ENCODE assay signal across 12 mouse cellular contexts in the genomic region with DNA sequence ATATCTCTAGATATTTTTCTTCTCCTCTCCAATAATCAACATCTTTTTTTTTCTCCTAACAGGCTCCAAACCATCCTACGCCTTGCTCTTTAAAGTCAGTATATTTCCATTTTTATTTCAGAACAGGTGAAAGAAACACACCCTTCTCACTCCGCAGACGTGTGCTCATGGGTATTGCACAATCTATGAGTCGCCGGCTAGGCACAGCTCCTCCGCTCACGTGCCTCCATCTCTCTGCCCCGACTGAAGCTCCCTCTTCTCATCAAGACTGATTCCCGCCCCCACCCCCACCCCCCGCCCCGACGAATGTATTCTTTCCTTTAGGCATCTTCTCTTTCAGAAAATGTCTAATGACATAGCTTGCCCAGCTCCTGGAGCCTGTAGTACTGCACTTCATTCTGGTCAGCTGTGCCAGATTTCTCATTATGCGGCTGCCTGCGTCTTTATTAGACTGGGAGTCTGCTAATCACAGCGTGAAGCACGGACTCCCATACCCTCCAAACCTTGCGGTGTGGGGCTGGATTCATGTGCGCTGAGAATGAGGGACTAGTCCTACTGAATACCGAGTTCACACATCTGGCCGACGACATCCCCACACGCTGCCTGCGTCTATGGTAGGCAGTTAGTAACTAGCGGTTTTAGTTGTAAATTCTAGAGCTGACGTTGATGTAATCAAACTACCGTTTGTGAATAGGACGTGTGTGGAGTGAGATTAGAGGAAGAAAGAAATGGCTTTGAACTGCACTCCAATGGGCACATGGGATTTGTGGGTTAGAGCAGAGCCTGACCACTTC.
DNase-seq lines count a peak whose midpoint lies in the region; ATAC-seq and TF ChIP-seq lines count a peak whose summit lies in the region.
"Had no signal": no experiment of that assay in that cellular context is flagged by ENCODE, and none has a peak within 500 bp of the region (broad histone marks: within the 10 kb centered on the region; RNA-seq: fewer than 3 reads in every experiment).

No protein-coding gene starts in this region.

- H3K4me1 ChIP-seq in lung, embryonic 15.5 days = no peaks in the 10 kb centered on the region
- no peaks in the 10 kb centered on the region for H3K4me1 ChIP-seq in forebrain, postnatal 0 days (ENCODE audit: insufficient read depth)

- WGBS in lung, embryonic 15.5 days = 72% methylated on average over 27 of the region's 27 CpGs
- WGBS in forebrain, postnatal 0 days = 40% methylated on average over 27 of the region's 27 CpGs

- no peaks in the 10 kb centered on the region for H3K9me3 ChIP-seq in lung, embryonic 15.5 days
- no peaks in the 10 kb centered on the region for H3K9me3 ChIP-seq in forebrain, postnatal 0 days (ENCODE audit: low read length)

- H3ac ChIP-seq in myocyte (ENCODE audit: control insufficient read depth, insufficient read length) = no peak overlapping the region

- no peaks in the 10 kb centered on the region for H3K36me3 ChIP-seq in lung, embryonic 15.5 days
- H3K36me3 ChIP-seq in forebrain, postnatal 0 days (ENCODE audit: insufficient read depth) = no peaks in the 10 kb centered on the region
- no peaks in the 10 kb centered on the region for H3K36me3 ChIP-seq in myocyte (ENCODE audit: control insufficient read depth, insufficient read depth)

- no peak overlapping the region for H3K4me3 ChIP-seq in lung, embryonic 15.5 days
- peak overlapping the region; percentile 12; the same call in 1 of the 2 replicates for H3K4me3 ChIP-seq in forebrain, postnatal 0 days (ENCODE audit: low read depth, low read length)
- no peak overlapping the region for H3K4me3 ChIP-seq in myocyte

- no peak for ATAC-seq in lung, embryonic 15.5 days (ENCODE audit: borderline replicate concordance, extremely low read depth, low FRiP score, low TSS enrichment)
- ATAC-seq in forebrain, postnatal 0 days = peak; percentile 34; the same call in 1 of the 2 replicates
- ATAC-seq: activated CD4-positive, CD25-positive, alpha-beta regulatory T cell, adult 4 months had no signal

- DNase-seq in lung, postnatal 36 days = no peak
- DNase-seq in forebrain, postnatal 0 days = peak; percentile 31
- peak; percentile 5 to 8 for DNase-seq in layer of hippocampus, postnatal 14 days (ENCODE audit: low spot score in 2 of 2)
- DNase-seq in cerebellum, adult 11-12 months = no peak
- no peak for DNase-seq in heart, postnatal 4 days
- DNase-seq in urinary bladder, postnatal 36 days (ENCODE audit: low spot score in 2 of 2) = no peak
- DNase-seq: cerebellum, adult 9-11 months; heart, postnatal 14 days; lung, postnatal 4 days had no signal

- no peak overlapping the region for H3K4me2 ChIP-seq in lung, embryonic 15.5 days
- H3K4me2 ChIP-seq in forebrain, postnatal 0 days (ENCODE audit: low read depth) = peak overlapping the region; percentile 44
- no peak overlapping the region for H3K4me2 ChIP-seq in myocyte (ENCODE audit: low read depth)

- no peaks in the 10 kb centered on the region for H3K79me2 ChIP-seq in myocyte (ENCODE audit: control insufficient read depth, insufficient read depth)

- TF ChIP-seq CTCF in forebrain, postnatal 0 days (IDR thresholded peaks at IDR 0.05; ENCODE audit: low read depth) = no peak

- no peaks in the 10 kb centered on the region for H3K27me3 ChIP-seq in lung, embryonic 15.5 days
- H3K27me3 ChIP-seq in forebrain, postnatal 0 days (ENCODE audit: insufficient read depth, low read length) = no peaks in the 10 kb centered on the region
- H3K27me3 ChIP-seq in myocyte (ENCODE audit: control insufficient read depth, insufficient read depth, insufficient read length) = no peaks in the 10 kb centered on the region

- TF ChIP-seq POLR2A in myocyte (IDR thresholded peaks at IDR 0.05; ENCODE audit: insufficient read length, low read depth) = no peak

- H3K27ac ChIP-seq in lung, embryonic 15.5 days = 0 out of 2 replicates have a peak overlapping the region, but pooled peaks have one; percentile 11
- H3K27ac ChIP-seq in forebrain, postnatal 0 days (ENCODE audit: low read depth, low read length) = no peak overlapping the region

- H3K9ac ChIP-seq in lung, embryonic 15.5 days = no peak overlapping the region
- H3K9ac ChIP-seq in forebrain, postnatal 0 days = no peak overlapping the region; the same call in 1 of the 2 replicates

TF ChIP-seq in myocyte, 11 proteins besides CTCF, POLR2A, EP300 and RAD21:
- TF ChIP-seq TCF12 (IDR thresholded peaks at IDR 0.05; ENCODE audit: insufficient read depth, poor library complexity, severe bottlenecking) (no peak), E2F4 (IDR thresholded peaks at IDR 0.05; ENCODE audit: insufficient read depth) (no peak), CEBPB (IDR thresholded peaks at IDR 0.05; ENCODE audit: insufficient read depth, poor library complexity, severe bottlenecking) (0 out of 2 replicates have a peak, but pooled peaks have one; percentile 45)

Comparison
In these comparisons a context has a peak if more than half of its experiments do, and no peak if none do; other contexts are left out.
1. DNase-seq: peak in forebrain, postnatal 0 days (single experiment) and layer of hippocampus, postnatal 14 days (2 of 2); none in lung, postnatal 36 days (single experiment), cerebellum, adult 11-12 months (single experiment), heart, postnatal 4 days (single experiment) and urinary bladder, postnatal 36 days (0 of 2).